Mouse (Mus musculus): ENCODE measurements around the gene Mapk14.
"Not testable (repeated sequence)": the region's sequence is repeated elsewhere in the genome, so short reads cannot be mapped to it uniquely, and the experiment has no call there.

Gene Mapk14

DNA sequence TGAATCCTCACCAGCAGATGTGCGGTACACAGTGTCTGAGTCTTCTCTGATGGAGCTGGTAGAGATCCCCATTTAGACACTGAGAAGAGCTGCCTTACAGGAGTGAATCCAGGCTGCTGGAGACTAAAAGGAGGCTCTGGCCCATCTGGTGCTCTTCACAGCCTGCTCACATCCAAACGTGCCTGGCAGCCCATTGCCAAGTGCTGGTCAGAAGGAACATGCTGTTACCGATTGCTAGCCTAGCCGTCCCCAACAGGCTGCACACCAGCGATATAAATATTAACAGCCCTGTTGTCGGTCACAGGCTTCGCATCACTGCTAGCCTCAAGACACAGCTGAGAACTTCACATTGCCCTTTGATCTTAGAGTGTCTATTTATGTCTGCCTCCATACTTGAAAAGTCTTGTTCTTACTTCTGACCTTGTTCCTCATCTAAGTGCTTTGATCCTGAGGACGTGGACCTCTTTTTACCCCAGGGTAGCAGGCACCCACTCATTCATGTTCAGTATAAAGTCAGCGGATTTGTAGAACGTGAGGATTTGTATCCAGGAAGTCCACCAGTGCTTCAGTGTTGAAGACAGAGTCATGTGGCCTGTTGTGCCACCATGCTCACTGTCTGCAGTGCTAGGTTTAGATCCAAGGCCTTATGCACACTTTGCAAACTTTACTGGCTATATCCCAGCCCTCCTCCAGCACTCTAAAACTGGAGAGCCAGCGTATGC, 52.2 kb downstream of the Mapk14 start:
- DNase-seq (ENCODE audit: low spot score), result peak; percentile 41

DNA sequence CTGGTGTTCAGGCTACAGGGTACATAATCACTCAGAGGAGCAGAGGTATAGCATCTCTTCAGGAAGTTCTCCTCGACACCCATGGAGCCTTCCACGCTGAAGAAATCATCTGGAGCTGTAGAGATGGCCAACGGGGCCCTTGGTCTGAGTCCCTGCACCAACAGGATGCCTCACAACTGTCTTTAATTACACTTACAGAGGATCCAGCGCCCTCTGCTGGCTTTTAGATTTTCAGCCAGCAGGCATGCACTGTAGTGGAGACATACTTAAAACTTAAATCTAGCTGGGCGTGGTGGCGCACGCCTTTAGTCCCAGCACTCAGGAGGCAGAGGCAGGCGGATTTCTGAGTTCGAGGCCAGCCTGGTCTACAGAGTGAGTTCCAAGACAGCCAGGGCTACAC, 52.8 kb downstream of the Mapk14 start:
- no peak for DNase-seq (ENCODE audit: low spot score)

DNA sequence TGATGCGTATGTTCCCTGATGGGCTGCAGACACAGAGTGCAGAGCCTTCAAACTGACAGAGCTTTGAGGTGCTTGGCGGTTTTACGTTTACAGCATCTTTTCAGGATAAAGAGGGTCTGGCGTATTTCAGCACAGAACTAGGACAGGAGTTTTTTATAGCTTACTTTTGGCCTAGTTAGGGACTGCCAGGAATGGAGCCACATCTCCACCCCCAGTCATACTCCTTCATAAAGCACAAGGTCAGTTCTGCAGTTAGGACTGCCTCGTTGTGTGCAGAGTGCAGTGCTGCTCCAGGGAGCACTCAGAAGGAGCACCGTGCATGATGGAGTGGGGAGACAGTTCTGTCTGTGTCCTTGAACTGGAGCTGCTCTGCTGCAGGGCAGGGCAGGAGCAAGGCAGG, 54.6 kb downstream of the Mapk14 start:
- DNase-seq (ENCODE audit: low spot score), result no peak

DNA sequence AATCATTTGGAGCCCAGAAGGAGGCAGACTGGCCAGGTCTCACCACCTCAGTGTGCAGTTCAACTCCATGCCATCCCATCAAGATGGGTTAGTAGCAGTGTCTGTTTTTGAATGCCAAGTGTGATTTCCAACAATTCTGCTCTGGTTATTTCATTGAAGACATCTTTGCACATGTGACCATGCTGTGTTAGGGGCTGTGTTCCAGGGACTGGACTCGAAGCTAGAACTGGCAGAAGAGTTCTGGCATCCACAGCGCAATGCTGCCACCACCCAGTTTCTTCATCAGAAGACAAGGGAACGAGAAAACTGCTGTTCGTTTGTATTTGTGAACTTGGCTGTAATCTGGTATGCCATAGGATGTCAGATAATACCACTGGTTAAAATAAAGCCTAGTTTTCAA, 56.9 kb downstream of the Mapk14 start:
- DNase-seq (ENCODE audit: low spot score), result no peak

DNA sequence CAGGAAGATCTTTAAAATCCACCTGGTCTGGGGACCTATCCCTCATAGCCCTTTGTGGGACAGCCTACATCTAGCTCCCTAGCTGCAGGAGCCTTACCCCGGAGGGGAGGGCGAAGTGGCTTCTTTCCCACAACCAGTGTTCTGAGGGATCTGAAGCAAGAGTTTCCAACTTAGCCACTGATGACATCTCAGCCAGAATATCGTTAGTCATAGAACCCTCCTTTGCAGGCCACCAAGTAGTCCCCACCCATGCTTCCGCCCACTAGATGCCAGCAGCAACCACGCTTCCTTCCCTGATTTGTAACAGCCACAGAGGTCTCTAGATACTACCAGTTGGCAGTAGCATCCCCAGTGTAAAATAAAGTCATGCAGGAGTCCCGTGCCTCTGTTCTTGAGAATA, 59.5 kb downstream of the Mapk14 start:
- no peak for DNase-seq (ENCODE audit: low spot score)

DNA sequence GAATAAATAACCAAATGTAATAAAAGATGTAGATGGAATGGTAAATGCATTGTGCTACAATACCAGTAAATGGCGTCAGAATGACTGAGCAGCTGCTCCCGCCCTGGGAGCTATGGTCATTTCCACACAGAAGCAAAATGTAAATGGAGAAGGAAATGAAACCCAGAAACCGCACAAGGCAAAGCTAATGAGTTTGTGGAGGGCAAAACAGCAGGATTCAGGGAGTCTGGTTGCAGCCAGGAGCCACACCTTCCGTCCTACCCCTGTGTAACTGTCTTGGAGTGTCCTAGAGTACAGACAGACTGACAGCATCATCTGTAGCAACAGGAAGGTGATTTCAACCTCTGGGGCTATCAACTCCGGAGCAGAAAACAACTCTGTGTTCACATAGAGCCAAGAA, 65.3 kb downstream of the Mapk14 start:
- no peak for DNase-seq (ENCODE audit: low spot score)

DNA sequence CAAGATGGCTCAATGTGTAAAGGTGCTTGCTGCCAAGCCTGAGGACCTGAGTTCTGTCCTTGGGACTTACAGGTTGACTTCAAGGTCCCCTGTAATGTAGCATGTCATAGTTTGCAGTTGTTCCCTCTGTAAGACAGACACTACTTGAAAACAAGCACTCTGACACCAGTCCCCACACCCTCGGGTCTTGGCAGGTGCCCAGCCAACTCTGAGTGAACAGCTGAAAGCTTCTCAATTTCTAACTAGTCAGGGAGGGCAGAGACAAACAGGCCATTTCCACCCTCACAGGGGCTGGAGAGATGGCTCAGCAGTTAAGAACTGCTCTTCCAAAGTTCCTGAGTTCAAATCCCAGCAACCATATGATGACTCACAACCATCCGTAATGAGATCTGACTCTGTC, 66.3 kb downstream of the Mapk14 start:
- no peak for DNase-seq (ENCODE audit: low spot score)

DNA sequence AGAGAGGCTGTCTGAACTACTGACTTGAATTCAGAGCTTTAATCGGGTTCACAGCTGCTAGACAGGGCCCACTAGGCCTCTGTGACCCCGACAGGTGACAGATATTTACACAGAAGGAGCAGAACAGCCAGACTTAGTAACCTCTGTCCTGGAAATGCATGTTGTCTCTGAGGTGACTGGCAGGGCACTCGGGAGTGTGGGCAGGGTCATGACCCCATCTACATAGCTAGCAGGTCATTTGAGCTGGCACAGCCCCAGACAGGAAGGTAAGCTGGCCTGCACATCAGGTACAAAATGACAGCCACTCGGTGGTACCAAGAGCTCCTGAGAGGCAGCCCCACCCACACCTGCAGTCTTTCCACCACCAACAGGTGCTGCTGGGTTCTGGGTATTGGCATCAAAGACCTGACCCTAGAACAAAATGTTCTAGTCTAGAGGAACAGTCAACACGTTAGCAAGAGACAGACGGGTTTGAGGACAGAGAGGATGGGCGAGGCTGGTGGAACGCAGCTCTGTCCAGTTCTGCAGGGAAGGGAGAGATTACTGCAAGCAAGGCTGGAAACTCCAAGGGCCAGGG, 69.7 kb downstream of the Mapk14 start:
- no peak for DNase-seq (ENCODE audit: low spot score)

DNA sequence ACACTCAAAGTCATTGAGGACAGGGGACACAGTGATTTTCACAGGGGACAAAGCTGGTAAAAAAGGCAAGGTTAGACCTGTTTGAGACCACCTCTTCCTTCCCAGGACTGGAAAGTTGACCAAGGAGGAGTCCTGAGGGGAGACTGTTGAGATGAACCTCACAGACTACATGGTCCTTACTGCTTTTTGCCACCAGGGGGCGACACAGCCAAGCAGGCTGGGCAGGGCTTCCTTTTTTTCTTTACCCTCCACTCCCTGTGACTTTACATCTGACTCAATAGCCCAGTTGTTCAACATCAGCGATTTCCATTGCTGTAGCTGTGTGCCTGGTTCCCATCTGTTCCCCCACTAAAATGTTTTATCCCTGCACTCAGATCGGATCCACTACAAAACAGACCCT, 70.7 kb downstream of the Mapk14 start:
- DNase-seq (ENCODE audit: low spot score), result peak; percentile 62

DNA sequence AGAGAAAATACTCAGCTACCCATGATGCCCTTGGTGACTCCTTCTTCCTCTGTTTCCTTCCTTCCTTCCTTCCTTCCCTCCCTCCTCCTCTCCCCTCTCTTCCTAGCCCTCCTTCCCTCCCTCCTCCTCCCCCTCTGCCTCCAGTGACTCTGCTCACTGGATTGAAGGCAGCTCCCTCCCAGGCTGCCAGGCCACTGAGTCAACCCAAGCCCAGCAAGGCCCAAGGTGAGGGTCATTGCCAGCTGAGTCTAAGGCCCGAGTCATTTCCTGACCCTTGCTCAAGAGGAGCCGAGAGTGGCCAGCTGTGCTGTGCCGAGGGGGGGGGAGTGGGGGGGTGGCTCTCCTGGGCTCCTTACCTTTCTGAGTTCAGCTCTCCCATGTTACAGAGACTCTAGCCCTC, 75.1 kb downstream of the Mapk14 start:
- no peak for DNase-seq (ENCODE audit: low spot score)

DNA sequence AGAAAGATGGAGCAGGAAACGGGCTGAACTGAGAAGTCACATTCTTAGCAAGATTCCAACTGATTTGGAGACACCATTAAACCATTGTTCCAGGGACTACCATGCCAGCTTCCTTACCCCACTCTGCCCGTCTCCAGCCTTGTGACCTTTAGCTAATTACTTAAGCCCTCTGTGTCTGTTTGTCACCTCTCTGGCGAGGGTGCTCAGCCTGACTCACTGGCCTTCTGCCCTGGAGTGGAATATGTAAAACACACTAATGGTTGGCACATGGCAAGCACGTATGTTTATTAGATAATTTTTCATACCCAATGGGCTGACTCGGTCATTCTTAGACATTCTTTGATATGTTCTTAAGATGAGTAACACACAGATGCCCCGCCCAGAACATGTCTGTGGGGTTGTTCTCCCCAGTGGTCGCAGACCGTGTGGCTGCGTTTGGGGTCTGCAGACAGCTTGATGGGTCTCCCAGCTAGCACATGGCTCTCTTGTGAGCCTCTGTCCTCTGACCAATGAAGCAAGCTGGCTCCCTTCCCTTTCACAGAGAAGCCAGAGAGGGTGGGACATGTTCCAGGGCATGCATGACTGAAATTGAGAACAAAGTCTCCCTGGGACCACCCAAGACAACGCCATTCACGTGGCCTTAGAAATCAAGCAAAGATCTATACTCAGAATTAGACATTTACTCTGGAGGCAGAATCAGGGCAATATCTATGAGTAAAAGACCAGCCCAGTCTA, 75.8 kb downstream of the Mapk14 start:
- DNase-seq (ENCODE audit: low spot score), result no peak

DNA sequence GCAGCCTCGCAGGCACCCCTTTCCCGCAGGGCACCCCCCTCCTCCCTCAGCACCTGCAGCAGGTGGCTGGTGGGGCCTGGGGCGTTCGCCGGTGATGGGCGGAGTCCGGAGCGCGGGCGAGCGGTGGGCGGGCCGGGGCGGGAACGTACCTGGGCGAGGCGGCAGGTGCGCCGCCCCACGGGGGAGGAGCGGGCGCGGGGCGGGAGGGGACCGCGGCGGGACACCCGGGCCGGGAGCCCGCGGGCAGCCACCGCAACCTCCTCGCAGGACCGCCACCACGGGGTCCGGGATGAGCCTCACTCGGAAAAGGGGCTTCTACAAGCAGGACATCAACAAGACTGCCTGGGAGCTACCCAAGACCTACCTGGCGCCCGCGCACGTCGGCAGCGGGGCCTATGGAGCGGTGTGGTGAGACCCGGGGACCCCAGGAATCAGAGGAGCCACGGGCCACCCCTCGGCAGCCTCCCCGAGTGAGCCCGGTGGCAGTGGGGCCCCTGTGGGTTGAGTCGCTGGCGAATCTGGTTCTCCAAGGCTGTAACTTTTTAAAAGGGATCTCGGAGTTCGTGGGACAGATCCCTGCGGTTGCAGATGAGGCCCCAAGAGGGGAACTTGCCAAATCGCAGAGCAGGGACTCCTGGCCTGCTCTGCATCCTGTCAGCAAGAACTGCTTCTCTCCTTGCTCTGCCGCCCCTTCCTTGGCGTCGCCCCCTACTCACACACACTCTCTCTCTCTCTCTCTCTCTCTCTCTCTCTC, 78.2 kb downstream of the Mapk14 start, which contains the start of gene Mapk13:
Mapk13 (plus strand) TSS at position 177 of the 754 bp plus-strand sequence.
- DNase-seq (ENCODE audit: low spot score), result no peak

DNA sequence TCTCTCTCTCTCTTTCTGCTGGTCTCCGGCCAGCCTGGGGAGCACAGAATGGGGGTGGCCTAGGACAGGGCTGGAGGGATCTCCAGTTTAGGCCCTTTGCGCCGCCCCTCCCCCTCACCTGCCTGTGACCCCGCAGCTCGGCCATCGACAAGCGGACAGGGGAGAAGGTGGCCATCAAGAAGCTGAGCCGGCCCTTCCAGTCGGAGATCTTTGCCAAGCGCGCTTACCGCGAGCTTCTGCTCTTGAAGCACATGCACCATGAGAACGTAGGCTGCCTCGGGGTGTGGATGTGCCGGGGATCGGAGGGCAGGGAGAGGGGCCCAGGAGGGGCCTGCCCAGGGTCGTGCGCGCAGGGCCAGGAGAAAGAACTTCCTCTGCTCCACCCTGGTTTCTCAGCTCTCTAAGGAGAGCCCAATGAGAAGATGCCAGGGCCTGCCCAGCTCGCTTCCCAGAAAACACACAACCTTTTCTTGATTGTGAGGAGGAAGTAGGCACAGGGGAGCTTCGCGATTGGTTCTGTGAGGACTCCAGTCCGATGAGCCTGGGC, 78.8 kb downstream of the Mapk14 start:
- DNase-seq (ENCODE audit: low spot score), result no peak

DNA sequence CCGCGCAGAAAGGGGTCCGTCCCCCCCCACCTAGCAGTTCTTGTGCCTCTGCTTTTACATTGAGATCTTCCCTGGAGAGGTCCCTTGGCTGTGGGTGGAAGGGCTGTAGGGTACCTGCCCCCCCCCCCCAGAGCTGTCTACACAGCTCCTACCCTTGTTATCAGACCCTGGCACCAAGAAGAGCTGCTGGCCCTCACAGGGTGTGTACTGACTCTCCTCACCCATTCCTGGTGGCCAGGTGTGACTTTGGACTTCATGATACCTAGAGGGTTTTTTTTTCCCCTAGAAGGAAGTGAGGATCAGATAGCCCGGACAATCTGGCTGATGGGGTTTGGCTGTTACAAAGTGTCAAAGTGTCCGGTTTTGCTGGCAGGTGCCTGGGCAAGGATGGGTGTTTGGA, 80.2 kb downstream of the Mapk14 start:
- DNase-seq (ENCODE audit: low spot score), result peak; percentile 56

DNA sequence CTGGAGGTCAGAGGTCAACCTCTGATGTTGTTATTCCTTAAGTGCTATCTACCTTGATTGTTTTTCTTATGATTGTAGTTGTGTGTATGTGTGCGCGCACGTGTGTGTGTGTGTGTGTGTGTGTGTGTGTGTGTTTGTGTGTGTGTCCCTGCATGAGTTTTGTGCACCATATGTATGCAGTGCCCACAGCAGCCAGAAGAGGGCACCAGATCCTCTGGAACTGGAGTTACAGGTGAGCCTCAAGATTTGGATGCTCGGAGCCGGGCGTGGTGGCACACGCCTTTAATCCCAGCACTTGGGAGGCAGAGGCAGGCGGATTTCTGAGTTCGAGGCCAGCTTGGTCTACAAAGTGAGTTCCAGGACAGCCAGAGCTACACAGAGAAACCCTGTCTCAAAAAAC, 83.2 kb downstream of the Mapk14 start:
- DNase-seq (ENCODE audit: low spot score), result not testable (repeated sequence)

DNA sequence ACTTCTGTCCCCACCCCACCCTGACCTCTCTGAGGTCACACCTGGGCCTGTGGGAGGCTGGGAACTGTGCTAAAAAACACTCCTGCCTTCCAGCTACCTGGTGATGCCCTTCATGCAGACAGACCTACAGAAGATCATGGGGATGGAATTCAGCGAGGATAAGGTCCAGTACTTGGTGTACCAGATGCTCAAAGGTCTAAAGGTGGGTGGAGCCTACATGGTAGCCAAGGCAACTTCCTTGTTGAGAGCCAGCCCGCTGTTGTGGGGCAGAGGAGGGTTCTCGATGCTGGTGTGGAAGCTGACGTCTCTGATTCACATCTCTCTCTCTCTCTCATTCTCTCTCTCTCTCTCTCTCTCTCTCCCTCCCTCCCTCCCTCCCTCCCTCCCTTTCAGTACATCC, 84.0 kb downstream of the Mapk14 start:
- DNase-seq (ENCODE audit: low spot score), result no peak

DNA sequence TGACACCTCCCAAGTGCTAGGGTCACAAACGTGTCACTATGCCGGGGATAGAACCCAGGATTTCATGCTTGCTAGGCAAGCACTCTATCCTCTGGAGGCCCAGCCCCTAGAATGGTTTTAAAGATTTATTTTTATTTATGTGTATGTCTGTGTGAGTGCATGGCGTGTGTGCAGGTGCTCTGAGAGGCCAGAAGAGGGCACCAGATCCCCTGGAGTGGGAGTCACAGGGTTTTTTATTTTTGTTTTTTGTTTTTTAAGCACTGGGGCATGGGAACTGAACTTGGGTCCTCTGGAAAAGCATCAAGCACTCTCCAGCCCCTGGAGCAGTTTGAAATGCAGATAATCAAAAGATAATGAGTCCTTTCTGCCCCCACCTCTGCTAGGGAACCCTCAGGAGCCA, 85.7 kb downstream of the Mapk14 start:
- DNase-seq (ENCODE audit: low spot score), result no peak

DNA sequence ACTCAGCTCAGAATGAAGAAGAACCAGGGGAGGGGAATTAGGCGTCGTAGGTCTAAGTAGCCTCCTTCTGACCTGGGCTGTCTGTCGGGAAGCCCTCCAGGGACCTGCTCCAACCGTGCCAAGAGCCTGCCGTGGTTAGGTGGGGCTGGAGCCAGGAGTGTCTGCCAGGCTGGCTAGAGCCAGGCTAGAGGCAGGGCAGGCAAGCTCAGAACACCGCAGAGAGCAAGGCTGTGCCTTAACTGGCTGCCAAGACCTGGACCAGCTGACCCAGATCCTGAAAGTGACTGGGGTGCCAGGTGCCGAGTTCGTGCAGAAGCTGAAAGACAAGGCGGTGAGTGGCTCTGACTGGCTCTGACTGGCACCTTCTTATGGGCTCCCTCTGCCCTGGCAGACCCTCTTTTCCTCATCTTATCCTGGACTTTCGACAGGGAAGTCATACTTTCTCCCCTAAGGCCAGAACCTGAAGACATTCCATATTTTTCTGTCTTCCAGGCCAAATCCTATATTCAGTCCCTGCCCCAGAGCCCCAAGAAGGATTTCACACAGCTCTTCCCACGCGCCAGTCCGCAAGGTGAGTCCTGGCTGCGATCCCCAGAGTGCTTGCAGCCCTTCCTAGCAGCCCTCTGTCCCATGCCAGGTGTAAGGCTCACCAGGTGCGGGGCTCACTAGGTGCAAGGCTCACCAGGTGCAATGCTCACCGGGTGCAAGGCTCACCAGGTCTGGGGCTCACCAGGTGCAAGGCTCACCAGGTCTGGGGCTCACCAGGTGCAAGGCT, 86.3 kb downstream of the Mapk14 start:
- DNase-seq (ENCODE audit: low spot score), result no peak

DNA sequence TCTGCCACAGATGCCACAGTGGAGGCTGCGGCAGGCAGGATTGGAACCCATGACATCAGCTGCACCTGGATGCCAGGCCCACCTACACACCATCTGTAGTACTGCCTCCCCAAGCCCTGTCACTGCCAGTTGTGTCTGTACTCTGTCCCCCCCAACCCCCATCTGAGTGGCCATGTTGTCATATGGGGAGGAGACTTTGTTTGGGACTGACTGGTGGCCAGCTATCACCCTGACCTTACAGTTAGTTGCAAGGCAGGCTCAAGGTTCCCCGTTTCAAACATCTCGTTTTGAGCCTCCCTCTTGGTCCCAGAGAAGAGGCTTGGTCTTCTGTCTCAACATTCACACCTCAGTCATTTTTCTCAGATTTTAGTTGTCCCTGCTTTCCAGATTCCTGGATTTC, 88.6 kb downstream of the Mapk14 start:
- no peak for DNase-seq (ENCODE audit: low spot score)

DNA sequence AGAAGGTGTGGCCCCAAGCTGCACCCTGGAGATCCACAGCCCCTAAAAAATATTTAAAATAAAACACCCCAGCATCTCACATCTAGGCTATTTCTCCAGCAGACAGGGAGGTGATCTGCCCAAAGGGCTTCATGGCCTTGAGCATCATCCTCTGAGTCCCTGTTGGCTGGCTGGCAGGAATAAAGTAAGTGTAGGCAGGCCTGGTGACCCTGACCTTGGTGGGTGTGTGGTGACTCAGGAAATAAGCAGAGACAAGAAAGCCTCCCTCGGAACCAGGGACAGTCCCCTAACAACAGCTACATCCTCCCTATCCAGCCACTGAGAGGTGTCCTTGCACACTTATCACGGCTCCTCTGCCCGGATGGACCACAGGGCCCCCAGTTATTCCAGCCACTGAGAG, 89.7 kb downstream of the Mapk14 start:
- peak; percentile 73 for DNase-seq (ENCODE audit: low spot score)

DNA sequence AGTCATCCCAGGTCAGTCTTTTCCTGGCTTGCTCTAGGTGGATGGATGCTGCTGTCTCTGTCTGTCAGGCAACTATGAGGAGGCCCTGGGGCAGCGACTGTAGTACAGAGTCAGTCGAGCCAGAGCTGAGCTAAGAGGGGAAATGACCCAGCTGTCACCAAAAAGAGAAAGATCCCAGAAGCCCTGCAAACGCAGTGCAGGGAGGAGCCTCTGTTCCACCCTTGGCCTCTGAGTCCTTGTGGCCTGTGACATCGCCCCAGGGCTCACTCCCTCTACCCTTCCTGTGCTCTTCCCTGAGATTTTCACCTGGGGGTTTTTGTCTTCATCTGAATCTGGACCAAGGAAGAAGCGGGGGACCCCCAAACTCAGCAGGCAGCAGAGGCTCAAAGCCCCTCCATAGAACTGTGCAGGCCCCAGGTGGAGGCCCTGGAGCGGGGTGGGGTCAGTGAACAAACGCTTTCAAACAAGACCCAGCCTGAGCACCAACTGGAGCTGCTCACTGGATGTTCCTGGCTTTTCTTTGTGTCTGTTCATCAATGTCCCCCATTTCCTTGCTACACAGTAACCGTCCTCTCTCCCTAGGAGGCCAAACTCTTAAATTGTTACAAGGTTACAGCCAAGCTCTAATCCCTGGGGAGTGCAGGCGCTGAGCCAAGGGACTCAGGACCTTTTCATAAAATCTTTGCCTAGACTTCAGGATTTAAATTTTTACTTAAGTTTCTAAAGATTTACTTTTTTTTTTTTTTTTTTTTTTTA, 90.3 kb downstream of the Mapk14 start:
- DNase-seq (ENCODE audit: low spot score), result peak; percentile 86

All from testis, postnatal 14 days (tissue).